Mouse (Mus musculus) neural tube, embryonic 15.5 days (tissue): ENCODE measurements around the gene Rplp2. TPM values are rescaled to one million over a fixed set of nuclear protein-coding genes. Genes with fewer than 3 reads are reported as not detected.

Experiments
- ATAC-seq: fragments of 200-750 bp; cut with Nextera tagmentation; 2 replicates; pipeline ENCODE4 v1.8.0; 2017; ENCODE audit warnings: mild to moderate bottlenecking, moderate TSS enrichment, moderate library complexity; ENCODE audit not compliant: low FRiP score
- H3K27ac ChIP-seq: fragments of 300-500 bp; sonication (generic); replicated peaks from 2 replicates; pipeline ENCODE4 v1.5.1; 2015; ENCODE audit warnings: mild to moderate bottlenecking, inconsistent platforms
- H3K27me3 ChIP-seq: fragments of 300-500 bp; sonication (generic); replicated peaks from 2 replicates; pipeline ENCODE4 v1.6.1; 2015; ENCODE audit warnings: inconsistent platforms
- H3K36me3 ChIP-seq: fragments of 300-500 bp; sonication (generic); 2 replicates; pipeline ENCODE4 v1.6.1; 2015; ENCODE audit warnings: inconsistent platforms
- H3K4me1 ChIP-seq: fragments of 300-500 bp; sonication (generic); 2 replicates; pipeline ENCODE4 v1.6.1; 2015; ENCODE audit warnings: inconsistent platforms
- H3K4me2 ChIP-seq: fragments of 300-500 bp; sonication (generic); 2 replicates; pipeline ENCODE4 v1.6.1; 2015; ENCODE audit warnings: inconsistent platforms, mild to moderate bottlenecking, moderate library complexity
- H3K4me3 ChIP-seq: fragments of 300-500 bp; sonication (generic); replicated peaks from 2 replicates; pipeline ENCODE4 v1.5.1; 2015; ENCODE audit warnings: mild to moderate bottlenecking, inconsistent platforms
- H3K9ac ChIP-seq: fragments of 300-500 bp; sonication (generic); replicated peaks from 2 replicates; pipeline ENCODE4 v1.6.1; 2015; ENCODE audit warnings: mild to moderate bottlenecking, inconsistent platforms
- H3K9me3 ChIP-seq: fragments of 300-500 bp; sonication (generic); replicated peaks from 2 replicates; pipeline ENCODE4 v1.6.1; 2016; ENCODE audit warnings: inconsistent platforms
- WGBS: fragments of 180-500 bp; shearing (Covaris S2); methylation state at CpG from one replicate; pipeline ENCODE4 v1.1.7; 2015; ENCODE audit warnings: mixed read lengths; 5-methylcytosine and 5-hydroxymethylcytosine counted together
- polyA plus RNA-seq: library from polyadenylated mRNA; unstranded; fragments of >200 nt; fragmentation: Nextera tagmentation; extraction: Ambion mirVana; gene quantifications from 2 replicates; pipeline ENCODE4 v1.2.1, GENCODE M21; 2015

Gene Rplp2
- polyA plus RNA-seq, 1 experiment from 2014 or later, result 743 TPM

DNA sequence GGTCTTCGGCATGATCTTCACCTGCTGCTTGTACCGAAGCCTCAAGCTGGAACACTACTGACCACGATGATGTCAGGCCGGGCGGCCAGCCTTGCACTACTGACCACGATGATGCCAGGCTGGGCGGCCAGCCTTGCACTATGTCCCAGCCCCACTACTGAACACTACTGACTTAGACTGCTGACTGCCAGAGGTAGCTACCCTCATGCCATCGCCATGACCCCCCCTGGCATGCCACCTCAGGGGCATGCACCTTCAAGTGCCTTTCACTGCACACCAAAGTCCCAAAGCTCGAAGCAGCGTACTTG, 23.4 kb downstream of the Rplp2 start:
- no peak for ATAC-seq
- Histone ChIP-seq H3K27ac (no peak overlapping the region), H3K4me3 (no peak overlapping the region), H3K9ac (no peak overlapping the region), H3K9me3 (no peaks in the 10 kb centered on the region), H3K4me2 (no peak overlapping the region), H3K36me3 (peaks cover 29% of the 10 kb centered on the region), H3K27me3 (peaks cover 12% of the 10 kb centered on the region), H3K4me1 (peaks cover 59% of the 10 kb centered on the region)
- WGBS, result 96% methylated on average over 10 of the region's 10 CpGs

DNA sequence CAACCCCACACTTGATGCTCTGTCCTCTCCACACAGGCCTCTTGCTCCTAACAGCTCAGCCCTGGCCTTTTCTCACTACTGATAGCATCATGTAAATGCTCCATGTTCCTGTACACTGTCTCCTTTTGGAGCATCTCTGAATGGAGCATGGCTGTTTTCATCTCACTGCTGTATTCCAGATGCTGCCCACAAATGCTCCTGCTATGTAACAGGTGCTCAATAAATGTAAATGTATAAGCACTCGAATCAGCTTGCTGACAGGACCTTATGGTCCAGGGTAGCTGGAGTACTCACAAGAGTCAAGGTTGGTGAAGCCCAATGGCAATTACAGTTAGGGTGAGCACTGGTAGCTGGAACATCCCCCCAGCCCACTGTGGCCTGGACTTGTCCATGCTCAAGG, 24.1 kb downstream of the Rplp2 start:
- no peak overlapping the region for H3K4me2 ChIP-seq
- no peak overlapping the region for H3K9ac ChIP-seq
- H3K4me1 ChIP-seq, result peaks cover 65% of the 10 kb centered on the region
- no peak overlapping the region for H3K27ac ChIP-seq
- peaks cover 29% of the 10 kb centered on the region for H3K36me3 ChIP-seq
- no peak for ATAC-seq
- 88% methylated on average over 1 of the region's 1 CpGs for WGBS
- H3K9me3 ChIP-seq, result no peaks in the 10 kb centered on the region
- H3K4me3 ChIP-seq, result no peak overlapping the region
- peaks cover 12% of the 10 kb centered on the region for H3K27me3 ChIP-seq

DNA sequence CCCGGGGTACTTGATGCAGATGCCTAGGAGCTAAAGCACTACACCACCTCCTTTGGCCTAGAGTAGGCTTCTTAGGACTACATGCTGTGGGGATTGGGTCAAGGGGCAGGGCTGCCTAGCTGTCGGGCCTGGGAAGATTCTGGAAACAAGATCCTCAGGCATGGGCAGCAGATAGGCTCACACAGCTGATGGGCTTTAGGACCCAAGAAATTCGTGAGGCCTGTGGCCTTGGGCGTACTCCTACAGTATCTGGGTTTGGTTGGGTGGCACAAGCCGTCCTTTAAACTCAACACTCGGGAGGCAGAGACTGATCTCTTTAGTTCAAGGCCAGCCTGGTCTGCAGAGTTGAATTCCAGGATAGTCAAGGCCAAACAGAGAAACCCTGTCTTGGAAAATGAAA, 25.1 kb downstream of the Rplp2 start:
- peaks cover 8% of the 10 kb centered on the region for H3K27me3 ChIP-seq
- H3K36me3 ChIP-seq, result peaks cover 29% of the 10 kb centered on the region
- no peak overlapping the region for H3K27ac ChIP-seq
- no peak for ATAC-seq
- H3K4me3 ChIP-seq, result no peak overlapping the region; the same call in 1 of the 2 replicates
- H3K4me1 ChIP-seq, result peaks cover 69% of the 10 kb centered on the region
- 91% methylated on average over 6 of the region's 6 CpGs for WGBS
- H3K9ac ChIP-seq, result no peak overlapping the region; the same call in 1 of the 2 replicates
- H3K4me2 ChIP-seq, result no peak overlapping the region
- H3K9me3 ChIP-seq, result no peaks in the 10 kb centered on the region

- Histone ChIP-seq H3K4me3 (no peak overlapping the region), H3K9me3 (no peaks in the 10 kb centered on the region), H3K27ac (no peak overlapping the region), H3K4me2 (no peak overlapping the region), H3K27me3 (peaks cover 8% of the 10 kb centered on the region), H3K9ac (no peak overlapping the region), H3K4me1 (peaks cover 69% of the 10 kb centered on the region), H3K36me3 (peaks cover 29% of the 10 kb centered on the region)
- ATAC-seq, result no peak
- 92% methylated on average over 6 of the region's 6 CpGs for WGBS
Measured at GRCm38 (mm10) chr7:141472763-141473162, 25.6 kb downstream of the Rplp2 start.

GRCm38 (mm10) chr7:141474160-141474559, 27.0 kb downstream of the Rplp2 start:
- Histone ChIP-seq H3K27ac (no peak overlapping the region), H3K4me1 (peaks cover 57% of the 10 kb centered on the region), H3K4me2 (peak overlapping the region; percentile 94), H3K9me3 (no peaks in the 10 kb centered on the region), H3K27me3 (peaks cover 8% of the 10 kb centered on the region), H3K36me3 (peaks cover 29% of the 10 kb centered on the region), H3K9ac (peak overlapping the region; percentile 80), H3K4me3 (peak overlapping the region; percentile 72)
- ATAC-seq, result no peak
- WGBS, result 9% methylated on average over 5 of the region's 5 CpGs

GRCm38 (mm10) chr7:141475011-141475804, 28.0 kb downstream of the Rplp2 start, which contains the start of the genes Polr2l and Tspan4:
Polr2l (minus strand) TSS chr7:141475132.
Tspan4 (plus strand) TSS chr7:141475240.
- peak within 1 kb of the TSS; percentile 84 for H3K27ac ChIP-seq
- H3K9ac ChIP-seq, result peak within 1 kb of the TSS; percentile 80
- H3K27me3 ChIP-seq, result peaks cover 10% of the 10 kb centered on the region
- peak within 1 kb of the TSS; percentile 72 for H3K4me3 ChIP-seq
- peaks cover 47% of the 10 kb centered on the region for H3K4me1 ChIP-seq
- under 1% methylated on average over 82 of the region's 87 CpGs for WGBS
- H3K4me2 ChIP-seq, result peak within 1 kb of the TSS; percentile 94
- H3K9me3 ChIP-seq, result no peaks in the 10 kb centered on the region
- ATAC-seq, result peak; percentile 87
- H3K36me3 ChIP-seq, result peaks cover 23% of the 10 kb centered on the region

DNA sequence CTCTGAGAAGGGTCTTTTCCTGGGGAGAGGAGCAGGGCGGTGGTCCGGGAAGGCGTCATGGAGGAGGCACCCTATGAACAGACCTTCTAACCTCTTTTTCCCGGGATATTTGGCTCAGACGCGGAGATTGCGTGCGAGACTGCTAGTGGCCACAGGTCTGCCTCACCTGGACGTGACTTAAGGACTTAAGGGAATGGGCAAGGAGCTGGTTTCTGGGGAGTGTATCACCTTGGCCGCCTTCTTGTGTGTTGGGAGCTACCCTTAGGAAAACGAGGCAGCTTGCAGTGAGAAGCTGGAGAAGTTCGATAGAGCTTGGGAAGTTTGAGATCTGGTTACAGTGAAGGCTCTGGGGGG, 28.6 kb downstream of the Rplp2 start:
- Histone ChIP-seq H3K9me3 (no peaks in the 10 kb centered on the region), H3K9ac (peak overlapping the region; percentile 80), H3K4me2 (peak overlapping the region; percentile 94), H3K27ac (peak overlapping the region; percentile 84), H3K4me1 (peaks cover 46% of the 10 kb centered on the region), H3K27me3 (peaks cover 10% of the 10 kb centered on the region), H3K4me3 (peak overlapping the region; percentile 72), H3K36me3 (peaks cover 18% of the 10 kb centered on the region)
- 4% methylated on average over 12 of the region's 12 CpGs for WGBS
- no peak for ATAC-seq

- Histone ChIP-seq H3K4me1 (peaks cover 53% of the 10 kb centered on the region), H3K27me3 (peaks cover 10% of the 10 kb centered on the region), H3K9me3 (no peaks in the 10 kb centered on the region), H3K27ac (peak overlapping the region; percentile 84), H3K4me2 (peak overlapping the region; percentile 94), H3K36me3 (peaks cover 12% of the 10 kb centered on the region), H3K4me3 (peak overlapping the region; percentile 72), H3K9ac (peak overlapping the region; percentile 80; the same call in 1 of the 2 replicates)
- ATAC-seq, result no peak
- WGBS, result 5% methylated on average over 17 of the region's 17 CpGs
Measured at GRCm38 (mm10) chr7:141476226-141476980, 29.2 kb downstream of the Rplp2 start.

DNA sequence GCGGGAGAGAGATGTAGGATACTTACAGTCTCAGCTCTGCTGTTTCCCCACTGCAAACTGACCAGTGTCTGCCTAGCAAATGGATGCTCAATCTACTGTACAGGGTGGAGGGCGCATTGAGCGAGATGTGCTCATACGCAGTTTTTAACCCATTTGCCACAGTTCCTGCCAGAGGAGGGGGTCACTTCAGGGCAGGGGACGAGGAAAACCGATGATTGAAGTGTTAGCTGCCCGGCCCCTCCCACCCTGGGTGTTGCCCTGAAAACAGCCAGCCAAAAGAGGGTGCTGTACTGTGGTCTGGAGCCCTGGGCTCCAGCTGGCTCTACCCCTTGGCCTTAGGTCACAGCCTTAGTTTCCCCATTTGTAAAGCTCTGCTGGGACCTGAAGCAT, 29.8 kb downstream of the Rplp2 start:
- Histone ChIP-seq H3K4me1 (peaks cover 56% of the 10 kb centered on the region), H3K9ac (no peak overlapping the region), H3K36me3 (peaks cover 9% of the 10 kb centered on the region), H3K4me3 (0 out of 2 replicates have a peak overlapping the region, but pooled peaks have one; percentile 72), H3K27me3 (peaks cover 10% of the 10 kb centered on the region), H3K9me3 (no peaks in the 10 kb centered on the region), H3K4me2 (peak overlapping the region; percentile 94), H3K27ac (no peak overlapping the region; the same call in none of the 2 replicates)
- no peak for ATAC-seq
- 23% methylated on average over 7 of the region's 7 CpGs for WGBS

DNA sequence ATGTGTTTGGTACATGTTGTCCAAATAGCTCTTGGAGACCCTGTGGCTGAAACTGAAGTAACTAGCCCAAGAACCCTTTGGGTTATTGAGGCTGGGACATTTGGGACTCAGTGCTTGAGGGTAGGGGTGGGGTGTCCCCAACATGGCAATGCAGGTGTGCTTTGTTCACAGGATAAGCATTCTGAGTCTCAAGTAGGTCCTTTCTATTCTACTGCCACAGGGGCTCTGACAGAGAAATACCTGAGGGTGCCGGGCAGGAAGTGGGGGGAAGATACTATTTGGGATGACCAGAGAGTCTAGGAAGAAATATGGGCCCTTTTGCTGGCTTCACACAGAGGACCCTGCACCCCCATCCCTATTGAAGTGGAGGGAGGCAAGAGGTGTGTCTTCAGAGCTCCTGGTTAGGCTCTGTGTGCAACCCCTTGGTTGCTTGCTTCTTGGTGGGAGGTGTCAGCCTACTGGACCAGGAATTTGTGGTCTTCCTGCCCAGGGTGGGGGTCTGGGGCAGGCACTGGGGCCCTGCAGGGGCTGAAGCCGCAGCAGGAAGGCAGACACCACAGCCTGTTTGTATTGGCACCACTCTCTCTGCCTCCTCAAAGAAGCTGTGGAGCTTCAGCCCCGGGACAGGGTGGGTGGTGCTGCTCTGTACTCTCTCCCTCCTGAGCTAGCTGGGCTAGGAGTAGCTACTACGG, 30.6 kb downstream of the Rplp2 start:
- no peaks in the 10 kb centered on the region for H3K9me3 ChIP-seq
- peaks cover 10% of the 10 kb centered on the region for H3K27me3 ChIP-seq
- peaks cover 1% of the 10 kb centered on the region; the same call in 1 of the 2 replicates for H3K36me3 ChIP-seq
- H3K27ac ChIP-seq, result no peak overlapping the region; the same call in 1 of the 2 replicates
- no peak for ATAC-seq
- WGBS, result 67% methylated on average over 4 of the region's 4 CpGs
- no peak overlapping the region for H3K9ac ChIP-seq
- no peak overlapping the region for H3K4me3 ChIP-seq
- peaks cover 61% of the 10 kb centered on the region for H3K4me1 ChIP-seq
- 0 out of 2 replicates have a peak overlapping the region, but pooled peaks have one; percentile 1 for H3K4me2 ChIP-seq

DNA sequence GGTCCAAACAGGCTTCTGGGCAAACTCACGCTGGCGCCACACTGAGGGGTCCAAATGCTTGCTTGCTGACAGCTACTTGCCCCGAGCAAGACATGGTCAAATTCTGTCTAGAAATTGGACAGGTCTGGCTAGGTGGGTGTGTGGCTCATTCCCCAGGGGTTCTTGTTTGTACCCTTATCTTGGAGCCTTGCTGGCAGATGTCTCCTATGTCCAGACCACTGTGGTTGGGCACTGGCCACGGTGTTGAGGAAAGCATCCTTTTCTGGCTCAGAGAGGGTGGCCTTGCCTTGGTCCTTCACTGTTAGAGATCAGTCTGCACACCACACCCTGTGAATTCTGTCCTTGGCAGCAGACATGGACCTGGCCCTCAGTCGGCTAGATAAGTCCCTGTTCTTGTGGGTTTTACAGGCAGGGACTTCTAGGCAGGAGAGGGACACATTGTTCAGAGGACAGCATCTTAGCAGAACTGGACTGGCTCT, 31.1 kb downstream of the Rplp2 start:
- Histone ChIP-seq H3K4me1 (peaks cover 63% of the 10 kb centered on the region), H3K4me3 (no peak overlapping the region), H3K4me2 (0 out of 2 replicates have a peak overlapping the region, but pooled peaks have one; percentile 1), H3K27ac (no peak overlapping the region), H3K36me3 (no peaks in the 10 kb centered on the region), H3K27me3 (peaks cover 12% of the 10 kb centered on the region), H3K9ac (no peak overlapping the region), H3K9me3 (no peaks in the 10 kb centered on the region)
- ATAC-seq, result no peak
- 77% methylated on average over 5 of the region's 5 CpGs for WGBS
